Mouse (Mus musculus): ENCODE measurements around the gene Lrrc17.
A peak's percentile ranks its signal among the peaks of the same experiment; 100 is the strongest.
"Not testable (repeated sequence)": the region's sequence is repeated elsewhere in the genome, so short reads cannot be mapped to it uniquely, and the experiment has no call there.

Lrrc17 gene

GRCm38 (mm10) chr5:21532921-21533320 lies 10.4 kb upstream of the Lrrc17 start:
- no peak for DNase-seq (ENCODE audit: low spot score in 2 of 2)

GRCm38 (mm10) chr5:21542226-21542625 lies 1.1 kb upstream of the Lrrc17 start:
- no peak for DNase-seq (ENCODE audit: low spot score in 2 of 2)

DNA sequence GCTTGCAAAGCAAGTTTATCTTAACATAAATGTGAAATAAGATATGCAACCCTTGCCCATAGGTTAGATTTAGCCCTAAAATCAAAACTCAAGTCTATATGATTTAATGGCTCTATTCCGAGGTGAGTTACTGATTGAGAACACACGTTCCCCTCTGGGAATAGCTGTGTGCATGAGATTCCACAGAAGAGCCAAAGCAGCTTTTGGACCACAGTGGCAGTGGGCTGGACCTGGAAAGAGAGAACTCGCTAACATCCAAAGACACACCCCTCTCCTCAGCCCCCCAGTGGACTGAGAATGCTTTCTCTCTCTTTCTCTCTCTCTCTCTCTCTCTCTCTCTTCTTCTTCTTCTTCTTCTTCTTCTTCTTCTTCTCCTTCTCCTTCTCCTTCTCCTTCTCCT lies 1.5 kb downstream of the Lrrc17 start:
- DNase-seq (ENCODE audit: low spot score in 2 of 2), result no peak

GRCm38 (mm10) chr5:21545227-21545626 lies 1.9 kb downstream of the Lrrc17 start:
- DNase-seq (ENCODE audit: low spot score in 2 of 2), result no peak

DNA sequence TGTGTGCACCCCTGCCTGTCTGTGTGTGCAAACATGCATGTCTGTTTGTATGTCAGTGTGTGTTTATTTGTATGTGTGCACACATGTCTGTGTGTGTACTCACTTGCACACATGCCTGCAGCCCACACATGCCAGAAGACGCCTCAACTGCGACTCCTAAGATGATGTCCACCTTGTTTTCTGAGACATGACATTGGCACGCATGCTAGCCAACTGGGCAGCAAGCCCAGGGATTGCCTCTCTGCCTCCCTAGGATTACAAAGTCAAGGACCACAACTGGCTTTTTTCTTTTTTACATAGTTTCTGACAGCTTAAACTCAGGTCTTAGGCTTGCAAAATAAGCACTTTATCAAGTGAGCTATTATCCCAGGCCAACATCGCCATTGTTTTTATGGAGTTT lies 2.4 kb downstream of the Lrrc17 start:
- no peak for DNase-seq (ENCODE audit: low spot score in 2 of 2)

DNA sequence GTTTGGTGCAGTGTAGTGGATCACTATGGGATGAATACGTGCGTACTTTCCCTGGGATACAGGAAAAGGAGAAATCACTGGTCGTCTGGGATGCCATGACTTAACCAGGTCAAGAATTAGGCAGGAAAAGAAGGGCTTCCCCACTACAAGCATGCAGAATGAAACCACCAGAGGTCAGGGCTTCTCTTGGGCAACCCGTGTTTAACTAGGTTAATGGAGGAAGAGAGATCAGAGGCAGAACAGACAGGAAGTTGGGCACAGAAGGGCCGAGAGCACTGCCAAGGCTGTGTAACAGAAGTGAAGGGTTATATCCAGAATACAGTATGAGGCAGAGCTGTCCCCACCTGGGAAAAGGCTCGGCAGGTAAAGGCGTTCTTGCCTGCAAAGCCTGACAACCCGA lies 3.6 kb downstream of the Lrrc17 start:
- DNase-seq (ENCODE audit: low spot score in 2 of 2), result no peak

GRCm38 (mm10) chr5:21553685-21554084 lies 10.3 kb downstream of the Lrrc17 start:
- DNase-seq (ENCODE audit: low spot score in 2 of 2), result no peak

DNA sequence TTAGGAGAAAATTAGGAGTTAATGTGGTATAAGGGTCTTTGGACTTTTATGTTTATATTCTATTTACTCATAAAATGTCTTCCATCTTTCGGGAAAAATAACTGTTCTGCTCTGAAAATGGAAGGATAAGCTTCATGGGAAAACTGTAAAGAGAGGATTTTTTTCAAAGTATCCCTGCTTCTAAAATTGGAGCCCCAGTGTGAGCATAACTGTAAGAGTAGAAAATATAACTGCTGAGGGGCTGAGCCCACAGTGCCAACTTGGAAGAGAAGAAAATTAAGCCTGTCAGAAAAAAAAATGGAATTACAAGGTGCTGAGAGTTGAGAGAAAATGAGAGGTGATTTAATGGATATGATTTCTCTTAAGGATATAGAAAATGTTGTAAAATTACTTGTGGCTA lies 11.4 kb downstream of the Lrrc17 start:
- DNase-seq (ENCODE audit: low spot score in 2 of 2), result no peak

DNA sequence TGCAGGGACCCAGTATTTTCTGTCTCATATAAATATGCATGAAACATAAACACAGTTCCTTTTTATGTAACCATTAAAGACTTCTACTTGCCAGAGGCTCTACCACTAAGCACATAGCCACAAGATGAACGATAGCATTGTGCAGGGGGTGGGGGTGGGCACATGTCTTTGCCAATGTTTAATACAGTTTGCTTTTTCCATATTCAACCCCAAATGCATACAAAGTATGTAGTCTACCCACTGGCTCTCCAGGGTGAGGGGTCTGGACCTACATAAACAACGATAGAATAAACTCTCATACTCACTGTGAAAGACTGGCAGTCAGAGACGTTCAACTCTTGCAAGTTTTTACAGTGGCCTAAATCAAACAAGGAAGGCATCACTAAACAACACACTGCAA lies 13.1 kb downstream of the Lrrc17 start:
- DNase-seq (ENCODE audit: low spot score in 2 of 2), result no peak

GRCm38 (mm10) chr5:21563936-21564335 lies 20.6 kb downstream of the Lrrc17 start:
- DNase-seq (ENCODE audit: low spot score in 2 of 2), result no peak

GRCm38 (mm10) chr5:21565392-21566065 lies 22.2 kb downstream of the Lrrc17 start:
- DNase-seq (ENCODE audit: low spot score in 2 of 2), result peak; percentile 21 to 41

DNA sequence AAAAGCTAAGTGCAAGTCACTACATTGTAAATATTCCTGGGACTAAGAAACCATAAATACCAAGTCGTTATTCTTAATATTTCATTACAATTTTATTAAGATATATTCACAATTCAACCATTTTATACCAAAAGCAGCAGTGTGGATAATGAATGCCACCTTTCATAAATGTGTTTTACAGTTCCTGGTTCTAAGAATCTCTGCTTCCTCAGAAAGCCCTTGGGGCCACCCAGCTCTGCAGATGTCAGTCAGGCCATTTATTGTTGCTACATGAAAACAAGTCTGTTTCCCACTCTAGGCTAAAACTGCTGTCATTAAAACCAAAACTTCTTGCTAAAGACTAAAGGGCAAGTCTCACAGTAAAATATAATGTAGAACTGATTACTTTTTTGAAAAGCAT lies 24.4 kb downstream of the Lrrc17 start:
- no peak for DNase-seq (ENCODE audit: low spot score in 2 of 2)

GRCm38 (mm10) chr5:21572764-21573416 lies 29.5 kb downstream of the Lrrc17 start:
- DNase-seq (ENCODE audit: low spot score in 2 of 2), result no peak

- DNase-seq (ENCODE audit: low spot score in 2 of 2), result no peak
These were observed 31.2 kb downstream of the Lrrc17 start for GRCm38 (mm10) chr5:21574386-21575209.

- DNase-seq (ENCODE audit: low spot score in 2 of 2), result no peak
These were observed 31.8 kb downstream of the Lrrc17 start for GRCm38 (mm10) chr5:21575210-21575550.

- DNase-seq (ENCODE audit: low spot score in 2 of 2), result no peak
These were observed 34.8 kb downstream of the Lrrc17 start for GRCm38 (mm10) chr5:21578136-21578535.

GRCm38 (mm10) chr5:21586763-21587162 lies 43.4 kb downstream of the Lrrc17 start:
- DNase-seq (ENCODE audit: low spot score in 2 of 2), result no peak

GRCm38 (mm10) chr5:21587683-21588082 lies 44.3 kb downstream of the Lrrc17 start:
- no peak for DNase-seq (ENCODE audit: low spot score in 2 of 2)

GRCm38 (mm10) chr5:21588220-21588619 lies 44.9 kb downstream of the Lrrc17 start:
- no peak for DNase-seq (ENCODE audit: low spot score in 2 of 2)

- DNase-seq (ENCODE audit: low spot score in 2 of 2), result no peak
These were observed 48.7 kb downstream of the Lrrc17 start for GRCm38 (mm10) chr5:21592106-21592505.

DNA sequence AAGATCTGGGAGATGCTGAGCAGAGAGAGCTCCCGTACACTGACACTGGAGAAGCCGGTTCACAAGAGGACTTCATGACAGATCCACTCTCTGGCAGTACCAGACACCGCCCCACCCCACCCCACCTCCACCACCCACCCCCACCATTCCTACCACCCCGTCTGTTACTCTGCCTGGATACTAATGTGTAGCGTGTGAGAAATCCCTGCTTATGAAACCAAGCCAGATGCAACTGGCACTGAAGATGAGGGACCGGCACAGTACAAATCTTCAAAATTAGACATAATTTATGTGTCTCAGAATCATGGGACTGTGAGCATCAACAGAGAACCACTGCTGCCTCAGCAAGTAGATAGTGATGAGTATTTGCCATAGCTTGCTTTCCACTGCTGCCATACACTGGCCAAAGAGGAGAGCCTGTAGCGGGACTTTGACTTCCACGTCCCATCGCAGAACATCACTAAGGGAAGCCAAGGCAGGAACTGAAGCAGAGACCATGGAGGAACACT lies 49.9 kb downstream of the Lrrc17 start:
- peak in 1 of 2 experiments; percentile 29 for DNase-seq (ENCODE audit: low spot score in 2 of 2)

- not testable (repeated sequence) for DNase-seq (ENCODE audit: low spot score in 2 of 2)
These were observed 56.2 kb downstream of the Lrrc17 start for GRCm38 (mm10) chr5:21599536-21599935.

GRCm38 (mm10) chr5:21599961-21600360 lies 56.6 kb downstream of the Lrrc17 start:
- DNase-seq (ENCODE audit: low spot score in 2 of 2), result no peak
